Mouse (Mus musculus): ENCODE data around the gene Ace3.
"Not testable (repeated sequence)": the region's sequence is repeated elsewhere in the genome, so short reads cannot be mapped to it uniquely, and the experiment has no call there.

Gene Ace3

GRCm38 (mm10) chr11:105978634-105979033 lies 15.8 kb upstream of the Ace3 start:
- DNase-seq (ENCODE audit: low spot score): peak; percentile 72

DNA sequence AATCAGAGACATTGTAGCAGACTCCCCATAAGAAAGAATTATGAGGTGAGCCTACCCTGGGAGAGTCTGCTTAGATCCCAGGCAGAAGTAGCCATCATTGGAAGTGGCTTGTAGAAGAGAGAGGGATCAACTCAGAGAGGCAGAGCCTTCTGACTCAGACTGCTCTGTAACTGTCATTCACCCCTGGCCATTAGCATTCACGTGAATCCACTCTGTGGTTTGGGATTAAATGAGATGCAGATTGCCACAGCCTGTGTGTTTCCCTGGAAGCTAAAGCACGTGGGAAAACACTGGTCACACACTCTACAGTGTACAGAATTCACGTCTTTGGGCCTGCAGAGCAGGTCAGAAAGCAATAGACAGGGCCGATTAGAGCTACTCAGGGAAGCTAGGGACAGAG lies 10.0 kb upstream of the Ace3 start:
- DNase-seq (ENCODE audit: low spot score): no peak

GRCm38 (mm10) chr11:105987446-105987845 lies 7.0 kb upstream of the Ace3 start:
- peak; percentile 87 for DNase-seq (ENCODE audit: low spot score)

DNA sequence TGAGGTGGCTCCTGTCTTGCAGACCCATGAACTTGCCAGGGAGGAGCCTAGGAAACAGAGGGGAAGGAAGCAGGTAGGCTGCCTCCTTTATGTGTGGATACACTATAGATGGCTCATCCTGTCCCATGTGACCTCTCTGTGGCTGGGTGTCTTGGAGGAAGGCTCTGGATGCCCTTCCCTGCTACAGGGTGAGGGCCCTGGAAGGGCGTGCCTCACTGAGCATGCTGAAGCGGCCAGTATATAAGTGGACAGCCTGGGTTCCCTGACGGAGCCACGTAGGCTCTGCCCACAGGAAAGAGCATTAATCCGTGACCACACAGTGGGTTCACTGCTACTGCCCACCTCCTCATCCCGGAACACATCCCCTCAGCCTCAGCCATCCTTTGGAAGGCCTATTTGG lies 5.0 kb upstream of the Ace3 start:
- DNase-seq (ENCODE audit: low spot score): peak; percentile 65

DNA sequence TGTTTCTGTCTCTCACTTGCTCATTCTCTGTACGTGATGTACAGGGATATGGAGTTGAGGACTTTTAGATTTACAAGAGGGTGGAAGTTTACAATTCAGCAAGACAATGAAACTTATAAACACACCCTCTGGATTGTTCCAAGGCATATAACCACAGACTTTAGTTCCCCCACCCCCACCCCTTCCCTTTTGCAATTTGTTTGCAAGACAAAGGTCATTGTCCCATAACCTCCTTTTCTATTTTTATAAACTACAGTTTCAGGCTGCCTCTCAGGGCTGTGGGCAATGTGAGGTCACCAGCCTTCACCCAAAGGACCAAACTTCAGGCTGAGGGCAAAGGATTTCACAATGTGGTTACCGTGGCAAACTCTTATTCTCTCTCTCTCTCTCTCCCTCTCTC lies 4.2 kb upstream of the Ace3 start:
- peak; percentile 64 for DNase-seq (ENCODE audit: low spot score)

GRCm38 (mm10) chr11:106000062-106000461 lies 5.6 kb downstream of the Ace3 start:
- DNase-seq (ENCODE audit: low spot score): no peak

- peak; percentile 23 for DNase-seq (ENCODE audit: low spot score)
These were observed 7.2 kb downstream of the Ace3 start for GRCm38 (mm10) chr11:106001718-106002117.

- no peak for DNase-seq (ENCODE audit: low spot score)
These were observed 10.1 kb downstream of the Ace3 start for GRCm38 (mm10) chr11:106004576-106004975.

GRCm38 (mm10) chr11:106005970-106006369 lies 11.5 kb downstream of the Ace3 start:
- DNase-seq (ENCODE audit: low spot score): no peak

DNA sequence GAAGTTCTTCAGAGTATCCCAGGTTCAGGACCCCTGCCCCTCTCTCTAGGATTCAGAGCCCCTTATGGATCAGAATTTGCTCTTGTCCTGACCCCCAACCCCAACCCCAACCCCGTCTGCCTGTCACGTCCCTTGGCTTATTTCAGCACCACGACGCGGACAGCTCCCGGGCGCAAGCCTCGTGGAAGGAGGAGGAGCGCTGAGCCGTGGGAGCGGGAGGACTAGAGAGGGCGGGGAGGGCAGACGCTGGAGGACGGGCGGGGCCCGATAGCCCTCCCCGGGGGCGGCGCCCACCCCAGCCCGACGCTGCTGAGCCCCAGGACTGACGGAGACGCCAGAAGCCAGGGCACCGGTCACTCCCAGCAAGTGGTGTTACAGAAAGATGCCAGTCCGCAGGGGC lies 13.3 kb downstream of the Ace3 start, which contains the start of gene Kcnh6:
TSS of gene Kcnh6 (plus strand) at position 304 of the 400 bp plus-strand sequence.
- peak; percentile 55 for DNase-seq (ENCODE audit: low spot score)

- DNase-seq (ENCODE audit: low spot score): no peak
These were observed 18.2 kb downstream of the Ace3 start for GRCm38 (mm10) chr11:106012711-106013110.

- peak; percentile 22 for DNase-seq (ENCODE audit: low spot score)
These were observed 19.2 kb downstream of the Ace3 start for GRCm38 (mm10) chr11:106013556-106014225.

DNA sequence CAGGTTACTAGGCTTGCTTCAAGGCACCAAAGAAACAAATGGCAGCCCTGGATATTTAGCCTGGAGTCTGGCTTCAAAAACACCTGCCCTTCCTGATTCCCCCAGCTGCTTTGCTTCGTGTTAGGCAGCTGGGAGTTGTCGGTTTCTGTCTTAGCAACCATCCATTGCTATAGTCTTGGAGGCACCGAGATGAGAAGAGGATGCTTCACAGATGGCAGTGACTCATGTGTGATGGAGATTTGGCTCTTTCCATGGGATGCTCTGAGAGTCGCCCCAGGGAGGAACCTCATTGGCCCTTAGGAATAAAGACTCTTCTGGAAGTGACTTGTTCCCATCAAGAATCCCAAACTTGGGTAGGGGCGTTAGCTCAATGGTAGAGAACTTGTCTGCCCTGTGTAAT lies 22.0 kb downstream of the Ace3 start:
- DNase-seq (ENCODE audit: low spot score): no peak

DNA sequence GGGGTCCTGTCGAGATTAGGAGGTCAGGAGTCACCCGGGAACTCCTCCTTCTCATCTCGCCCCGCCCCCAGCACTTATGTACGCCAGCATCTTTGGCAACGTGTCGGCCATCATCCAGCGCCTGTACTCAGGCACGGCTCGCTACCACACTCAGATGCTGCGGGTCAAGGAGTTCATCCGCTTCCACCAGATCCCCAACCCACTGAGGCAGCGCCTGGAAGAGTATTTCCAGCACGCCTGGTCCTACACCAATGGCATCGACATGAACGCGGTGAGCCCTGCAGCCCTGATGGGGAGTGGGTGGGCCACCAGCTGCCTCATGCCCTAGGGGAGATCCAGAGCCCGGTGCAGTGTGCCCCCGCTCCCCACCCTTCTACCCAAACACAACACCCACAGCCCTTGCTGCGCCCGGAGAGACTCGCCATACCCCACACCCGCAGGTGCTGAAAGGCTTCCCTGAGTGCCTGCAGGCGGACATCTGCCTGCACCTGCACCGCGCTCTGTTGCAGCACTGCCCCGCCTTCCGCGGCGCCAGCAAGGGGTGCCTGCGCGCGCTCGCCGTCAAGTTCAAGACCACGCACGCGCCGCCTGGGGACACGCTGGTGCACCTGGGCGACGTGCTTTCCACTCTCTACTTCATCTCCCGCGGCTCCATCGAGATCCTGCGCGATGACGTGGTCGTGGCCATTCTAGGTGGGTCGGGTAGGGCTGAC lies 25.7 kb downstream of the Ace3 start:
- no peak for DNase-seq (ENCODE audit: low spot score)

DNA sequence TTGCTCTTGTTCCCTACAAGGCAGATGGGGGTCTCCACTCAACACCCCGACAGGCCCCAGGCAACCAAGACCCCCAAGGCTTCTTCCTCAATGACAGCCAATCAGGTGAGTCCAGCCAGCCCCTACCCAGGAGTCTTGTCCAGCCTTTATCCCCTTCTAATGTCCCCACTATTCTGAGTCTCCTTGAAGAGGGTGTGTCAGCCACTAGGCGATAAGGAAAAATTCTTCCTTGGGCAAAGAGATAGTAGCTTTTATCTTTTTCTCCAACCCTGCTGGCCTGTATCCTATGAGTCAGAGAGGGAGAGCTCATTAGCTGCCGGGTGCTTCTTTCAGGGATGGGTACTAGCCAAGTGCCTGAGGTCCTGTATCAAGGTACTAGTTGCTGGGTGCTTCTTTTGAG lies 31.3 kb downstream of the Ace3 start:
- DNase-seq (ENCODE audit: low spot score): no peak

DNA sequence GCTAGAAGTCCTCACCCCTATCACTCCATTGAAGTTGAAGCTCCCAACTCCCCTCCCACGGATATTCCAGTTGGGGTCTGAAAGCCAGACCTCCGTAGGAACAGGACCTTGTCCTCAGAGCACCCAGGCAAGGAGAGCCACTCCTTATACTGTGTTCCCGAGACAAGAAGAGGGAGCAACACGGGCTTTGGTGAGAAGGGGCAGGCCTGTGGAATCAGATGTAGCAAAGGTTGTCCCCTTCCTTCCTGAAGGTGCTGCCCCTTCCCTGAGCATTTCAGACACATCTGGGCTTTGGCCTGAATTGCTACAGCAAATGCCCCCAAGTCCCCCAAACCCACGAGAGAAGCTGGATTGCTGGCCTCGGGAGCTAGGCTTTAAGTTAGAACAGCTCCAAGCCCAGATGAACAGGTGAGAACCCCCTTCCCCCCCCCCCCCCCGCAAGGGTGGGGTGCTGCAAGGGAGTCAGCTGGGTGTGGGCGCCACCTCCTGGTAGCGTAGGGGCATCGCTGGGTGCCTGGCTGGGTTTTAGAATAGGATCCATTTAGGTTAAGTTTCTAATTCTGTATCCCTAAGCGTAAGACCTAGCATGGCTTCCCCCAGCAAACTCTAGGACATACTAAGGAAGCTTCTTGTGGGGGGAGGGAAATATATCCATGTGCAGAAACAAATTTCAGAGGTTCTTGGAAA lies 32.1 kb downstream of the Ace3 start:
- peak; percentile 66 for DNase-seq (ENCODE audit: low spot score)

- no peak for DNase-seq (ENCODE audit: low spot score)
These were observed 33.1 kb downstream of the Ace3 start for GRCm38 (mm10) chr11:106027607-106028006.

DNA sequence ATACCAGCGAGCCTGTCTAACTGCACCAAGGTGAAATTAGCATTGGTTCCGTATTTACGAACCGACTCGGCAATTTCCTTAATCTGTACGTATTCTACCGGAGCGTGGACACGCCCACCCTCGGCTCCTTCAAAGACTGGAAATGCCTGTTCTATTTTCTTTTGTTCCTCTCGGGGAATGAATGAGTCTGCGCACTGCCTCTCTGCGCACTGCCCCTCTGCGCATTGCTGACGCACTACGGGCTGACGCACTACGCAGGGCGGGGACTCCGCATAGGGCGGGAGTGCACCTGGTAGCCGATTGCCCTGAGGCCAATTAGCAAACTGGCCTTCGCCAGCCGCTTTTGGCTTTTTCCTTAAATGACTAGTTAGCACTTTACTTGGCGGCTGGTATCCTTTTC lies 37.6 kb downstream of the Ace3 start:
- not testable (repeated sequence) for DNase-seq (ENCODE audit: low spot score)

DNA sequence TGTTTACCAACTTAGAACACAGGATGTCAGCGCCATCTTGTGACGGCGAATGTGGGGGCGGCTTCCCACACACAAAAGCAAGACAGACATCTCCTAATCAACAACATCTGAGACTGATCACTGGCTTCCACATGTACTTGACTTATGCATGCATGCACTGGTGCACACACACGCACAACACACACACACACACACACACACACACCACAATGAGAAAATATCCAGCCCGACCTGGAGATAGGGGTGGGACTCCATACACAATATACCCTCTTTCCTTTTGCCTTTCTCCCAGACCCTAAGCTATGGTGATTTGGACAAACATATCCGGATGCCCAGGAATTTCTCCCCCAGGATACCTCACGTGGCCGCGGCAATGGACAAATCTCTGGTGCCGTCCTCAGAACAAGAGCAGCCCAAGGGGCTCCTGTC lies 39.0 kb downstream of the Ace3 start:
- peak; percentile 47 for DNase-seq (ENCODE audit: low spot score)

DNA sequence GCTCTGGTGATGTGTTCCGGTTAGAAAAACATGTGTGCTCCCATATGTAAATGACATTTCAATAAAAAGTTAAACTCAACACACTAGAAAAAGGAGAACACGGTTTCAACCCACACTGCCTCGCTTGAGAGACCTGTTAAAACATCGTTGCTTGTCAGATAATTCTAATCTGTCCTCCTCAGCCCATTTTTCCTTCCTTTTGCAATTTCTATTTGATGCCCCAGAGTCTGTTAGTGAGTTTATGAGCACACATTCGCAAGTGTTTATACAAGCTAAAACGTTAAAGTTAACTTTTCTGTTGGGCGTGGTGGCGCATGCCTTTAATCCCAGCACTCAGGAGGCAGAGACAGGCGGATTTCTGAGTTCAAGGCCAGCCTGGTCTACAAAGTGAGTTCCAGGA lies 40.5 kb downstream of the Ace3 start:
- no peak for DNase-seq (ENCODE audit: low spot score)

GRCm38 (mm10) chr11:106036548-106037417 lies 42.3 kb downstream of the Ace3 start, which contains the start of gene Dcaf7:
Gene Dcaf7 (plus strand): TSS chr11:106036872.
- DNase-seq (ENCODE audit: low spot score): peak; percentile 97

DNA sequence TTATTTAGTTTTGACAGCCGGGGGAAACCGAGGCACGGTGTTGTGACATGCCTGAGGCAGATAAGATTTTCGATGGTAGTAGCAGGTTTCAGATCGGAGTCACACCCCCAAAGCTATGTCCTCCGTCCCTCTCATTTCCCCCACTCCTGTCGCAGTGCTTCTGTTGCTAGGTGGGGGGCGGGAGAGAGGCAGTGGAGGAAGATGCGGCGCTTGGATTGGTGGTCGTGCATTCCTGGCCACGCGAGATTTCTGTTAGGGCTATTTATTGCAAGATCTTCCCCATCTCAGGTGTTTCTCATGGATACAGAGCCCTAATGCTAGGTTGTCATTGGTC lies 42.9 kb downstream of the Ace3 start:
- no peak for DNase-seq (ENCODE audit: low spot score)

Data from lung, postnatal 25 days (tissue).